Mouse (Mus musculus) bone marrow macrophage, adult 2 months (primary cell): ENCODE measurements around the gene Ociad2.

Experiments
- CTCF ChIP-seq: IDR thresholded peaks from 2 replicates; pipeline ENCODE4 v1.5.1; 2012; ENCODE audit warnings: low read depth, mild to moderate bottlenecking, low read length, moderate library complexity
- POLR2A ChIP-seq: IDR thresholded peaks from 2 replicates; pipeline ENCODE4 v1.6.1; 2012; ENCODE audit warnings: mild to moderate bottlenecking, low read depth, low read length, borderline replicate concordance

DNA sequence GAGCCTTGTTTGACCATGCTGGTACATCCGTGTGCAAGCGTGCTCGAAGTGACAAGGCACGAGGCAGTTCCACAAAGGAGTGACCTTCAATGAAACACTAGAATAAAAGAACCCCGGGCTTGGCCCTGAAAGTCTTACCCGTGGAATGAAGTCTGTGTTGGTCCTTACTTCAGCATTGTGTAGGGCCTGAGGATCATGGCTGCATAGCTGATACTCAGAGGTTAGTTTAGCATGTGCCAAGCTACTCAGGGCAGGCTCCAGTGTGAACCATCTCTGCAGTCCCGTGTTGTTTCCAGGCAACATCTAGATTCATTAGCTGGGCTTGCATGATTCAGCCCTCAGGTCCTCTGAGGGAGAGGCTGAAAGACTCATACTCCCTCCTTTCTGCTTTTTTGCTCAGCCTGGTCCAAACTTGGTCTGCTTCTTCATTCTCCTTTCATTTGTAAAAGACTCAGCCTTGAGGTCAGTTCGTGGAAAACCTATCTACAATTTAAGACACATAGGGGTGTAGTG lies at the start of gene Ociad2:
- no peak for TF ChIP-seq CTCF
- TF ChIP-seq POLR2A = no peak
